Mouse (Mus musculus): Measurements from ENCODE around the gene Eif3d. TPM values are rescaled to one million over a fixed set of nuclear protein-coding genes. Genes with fewer than 3 reads are reported as not detected.
"Not testable (repeated sequence)": the region's sequence is repeated elsewhere in the genome, so short reads cannot be mapped to it uniquely, and the experiment has no call there.

Eif3d gene
- total RNA-seq (2017): 114 and 115 TPM in 2 replicates

- peak; percentile 84 for ATAC-seq (ENCODE audit: extremely low read depth, insufficient number of reproducible peaks, low FRiP score, poor library complexity, severe bottlenecking)
These were observed at the start of gene Eif3d for GRCm38 (mm10) chr15:77970470-77971292. Gene Eif3d (minus strand): TSS chr15:77970813.

GRCm38 (mm10) chr15:78014046-78014445, 43.4 kb upstream of the Eif3d start:
- ATAC-seq (ENCODE audit: extremely low read depth, insufficient number of reproducible peaks, low FRiP score, poor library complexity, severe bottlenecking): no peak

- ATAC-seq (ENCODE audit: extremely low read depth, insufficient number of reproducible peaks, low FRiP score, poor library complexity, severe bottlenecking): not testable (repeated sequence)
These were observed 37.6 kb upstream of the Eif3d start for GRCm38 (mm10) chr15:78008206-78008605.

- no peak for ATAC-seq (ENCODE audit: extremely low read depth, insufficient number of reproducible peaks, low FRiP score, poor library complexity, severe bottlenecking)
These were observed 33.3 kb upstream of the Eif3d start for GRCm38 (mm10) chr15:78003929-78004328.

GRCm38 (mm10) chr15:78001400-78001799, 30.8 kb upstream of the Eif3d start:
- no peak for ATAC-seq (ENCODE audit: extremely low read depth, insufficient number of reproducible peaks, low FRiP score, poor library complexity, severe bottlenecking)

GRCm38 (mm10) chr15:77988541-77988940, 17.9 kb upstream of the Eif3d start:
- ATAC-seq (ENCODE audit: extremely low read depth, insufficient number of reproducible peaks, low FRiP score, poor library complexity, severe bottlenecking): no peak

GRCm38 (mm10) chr15:77983391-77983790, 12.8 kb upstream of the Eif3d start:
- ATAC-seq (ENCODE audit: extremely low read depth, insufficient number of reproducible peaks, low FRiP score, poor library complexity, severe bottlenecking): no peak

- ATAC-seq (ENCODE audit: extremely low read depth, insufficient number of reproducible peaks, low FRiP score, poor library complexity, severe bottlenecking): peak; percentile 38; the same call in 1 of the 2 replicates
These were observed 11.8 kb upstream of the Eif3d start for GRCm38 (mm10) chr15:77982195-77982939.

GRCm38 (mm10) chr15:77981181-77981680, 10.6 kb upstream of the Eif3d start:
- ATAC-seq (ENCODE audit: extremely low read depth, insufficient number of reproducible peaks, low FRiP score, poor library complexity, severe bottlenecking): no peak

GRCm38 (mm10) chr15:77979427-77979865, 8.8 kb upstream of the Eif3d start:
- ATAC-seq (ENCODE audit: extremely low read depth, insufficient number of reproducible peaks, low FRiP score, poor library complexity, severe bottlenecking): no peak

GRCm38 (mm10) chr15:77977663-77978062, 7.0 kb upstream of the Eif3d start:
- no peak for ATAC-seq (ENCODE audit: extremely low read depth, insufficient number of reproducible peaks, low FRiP score, poor library complexity, severe bottlenecking)

GRCm38 (mm10) chr15:77974165-77974841, 3.7 kb upstream of the Eif3d start:
- no peak for ATAC-seq (ENCODE audit: extremely low read depth, insufficient number of reproducible peaks, low FRiP score, poor library complexity, severe bottlenecking)

- ATAC-seq (ENCODE audit: extremely low read depth, insufficient number of reproducible peaks, low FRiP score, poor library complexity, severe bottlenecking): no peak
These were observed 608 bp downstream of the Eif3d start for GRCm38 (mm10) chr15:77969940-77970469.

GRCm38 (mm10) chr15:77965117-77965528, 5.5 kb downstream of the Eif3d start:
- ATAC-seq (ENCODE audit: extremely low read depth, insufficient number of reproducible peaks, low FRiP score, poor library complexity, severe bottlenecking): no peak

- no peak for ATAC-seq (ENCODE audit: extremely low read depth, insufficient number of reproducible peaks, low FRiP score, poor library complexity, severe bottlenecking)
These were observed 8.2 kb downstream of the Eif3d start for GRCm38 (mm10) chr15:77962447-77962846.

GRCm38 (mm10) chr15:77960693-77961092, 9.9 kb downstream of the Eif3d start:
- no peak for ATAC-seq (ENCODE audit: extremely low read depth, insufficient number of reproducible peaks, low FRiP score, poor library complexity, severe bottlenecking)

GRCm38 (mm10) chr15:77958071-77958470, 12.5 kb downstream of the Eif3d start:
- no peak for ATAC-seq (ENCODE audit: extremely low read depth, insufficient number of reproducible peaks, low FRiP score, poor library complexity, severe bottlenecking)

GRCm38 (mm10) chr15:77957625-77958024, 13.0 kb downstream of the Eif3d start:
- ATAC-seq (ENCODE audit: extremely low read depth, insufficient number of reproducible peaks, low FRiP score, poor library complexity, severe bottlenecking): no peak

GRCm38 (mm10) chr15:77956404-77956901, 14.2 kb downstream of the Eif3d start, which contains the start of gene Foxred2:
Gene Foxred2 (minus strand): TSS chr15:77956722.
- peak; percentile 81 for ATAC-seq (ENCODE audit: extremely low read depth, insufficient number of reproducible peaks, low FRiP score, poor library complexity, severe bottlenecking)
